Mouse (Mus musculus) c-Kit-negative CD71-positive TER-119-positive erythroid progenitor cells, embryonic 14.5 days (primary cell): ENCODE data around the gene Mt3.
A peak's percentile ranks its signal among the peaks of the same experiment; 100 is the strongest.
"Not testable (repeated sequence)": the region's sequence is repeated elsewhere in the genome, so short reads cannot be mapped to it uniquely, and the experiment has no call there.

Experiments used
- DNase-seq: peaks from one replicate; pipeline ENCODE4 v3.0.0-alpha.2; 2013; ENCODE audit warnings: low read depth, low spot score

Mt3 gene

DNA sequence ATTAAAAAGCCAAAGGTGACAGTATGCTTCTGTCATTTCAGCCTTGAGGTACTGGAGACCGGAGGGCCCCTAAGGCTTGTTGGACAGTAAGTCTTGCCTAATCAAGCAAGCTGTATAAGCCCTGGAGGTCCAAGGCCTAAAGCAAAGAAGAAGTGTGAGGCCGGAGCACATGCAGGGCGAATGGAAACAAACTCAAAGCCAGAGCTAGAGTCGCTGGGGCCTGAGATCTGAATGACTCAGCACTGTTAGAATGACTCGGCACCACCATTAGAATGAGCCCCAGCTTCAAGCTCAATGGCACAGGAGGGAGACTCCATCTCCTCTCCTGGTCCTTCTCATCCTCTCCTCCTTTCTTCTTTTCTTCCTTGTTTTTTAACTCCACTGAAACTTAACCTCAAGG, 1.5 kb upstream of the Mt3 start:
- DNase-seq = peak; percentile 84

DNA sequence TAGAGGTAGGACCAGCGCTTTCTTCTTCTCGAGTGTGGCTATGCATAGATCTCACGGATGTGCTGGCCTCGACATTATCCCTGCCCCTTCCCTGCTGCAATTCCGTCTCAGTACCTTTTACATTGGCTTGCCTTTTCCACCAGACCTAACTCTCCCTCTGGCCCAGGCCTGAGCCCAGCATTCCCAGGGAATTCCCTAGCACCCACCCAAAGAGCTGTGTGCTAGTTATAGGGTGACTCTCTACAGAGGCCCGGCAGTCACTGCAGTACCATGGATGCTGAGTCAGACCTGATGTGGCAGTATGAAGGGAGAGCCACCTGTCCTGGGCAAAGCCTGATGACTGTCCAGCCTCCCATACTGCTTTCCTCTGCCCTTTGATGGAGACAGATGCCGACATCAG, 1.0 kb downstream of the Mt3 start:
- DNase-seq = no peak

DNA sequence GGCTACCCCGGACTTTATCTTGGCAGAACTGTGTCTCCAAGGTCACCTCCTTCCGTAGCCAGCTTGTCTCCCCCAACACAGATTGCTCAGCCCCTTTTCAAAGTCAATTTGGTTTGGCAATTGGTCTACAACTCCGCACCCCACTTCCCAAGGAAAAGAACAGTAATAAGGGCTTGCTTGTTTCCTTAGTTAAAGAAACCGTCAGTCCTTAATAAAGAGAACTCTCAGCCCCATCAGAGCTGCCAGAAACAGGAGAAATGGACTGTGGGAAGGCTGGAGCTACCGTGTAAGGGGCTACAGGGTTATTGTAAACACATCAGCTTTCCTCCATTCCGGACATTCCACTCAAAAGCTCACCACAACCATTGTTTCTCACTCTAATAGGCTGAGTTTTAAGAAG, 2.1 kb downstream of the Mt3 start:
- DNase-seq = no peak

DNA sequence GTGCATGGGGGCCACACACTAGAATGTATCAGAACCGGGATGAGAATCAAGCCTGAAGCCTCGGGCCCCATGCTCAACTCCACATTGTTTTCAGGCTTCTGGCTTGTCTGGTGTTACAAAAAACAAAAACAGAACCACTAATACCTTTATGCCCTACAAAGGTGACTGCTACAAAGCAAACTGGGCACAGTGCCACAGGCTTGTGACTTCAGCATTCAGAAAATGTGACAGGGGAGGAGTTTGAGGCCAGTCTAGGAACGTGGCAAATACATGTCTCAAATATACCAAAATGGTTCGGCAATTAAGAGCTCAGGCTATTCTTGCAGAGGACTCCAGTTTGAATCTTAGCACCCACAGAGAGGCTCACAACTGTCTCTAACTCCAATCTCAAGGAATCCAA, 3.7 kb downstream of the Mt3 start:
- DNase-seq = no peak

DNA sequence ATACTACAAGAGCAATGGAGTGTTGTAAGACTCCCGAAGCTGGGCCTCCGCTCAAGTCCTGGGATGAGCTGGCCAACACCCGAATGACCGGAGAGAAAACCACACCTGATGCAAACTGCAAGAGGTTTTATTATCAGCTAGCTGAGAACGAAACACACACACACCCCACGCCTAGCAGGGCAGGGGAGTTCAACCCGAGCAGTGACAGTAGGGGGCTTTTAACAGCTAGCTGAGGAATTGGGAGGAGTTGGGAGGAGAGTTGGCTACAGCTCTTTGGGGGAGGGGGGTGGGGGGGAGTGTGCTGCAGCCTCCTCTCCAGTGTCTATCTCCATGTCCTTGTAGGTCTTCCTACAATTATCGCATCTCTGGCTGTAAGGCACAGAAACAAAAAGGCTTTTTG, 13.4 kb downstream of the Mt3 start:
- not testable (repeated sequence) for DNase-seq

DNA sequence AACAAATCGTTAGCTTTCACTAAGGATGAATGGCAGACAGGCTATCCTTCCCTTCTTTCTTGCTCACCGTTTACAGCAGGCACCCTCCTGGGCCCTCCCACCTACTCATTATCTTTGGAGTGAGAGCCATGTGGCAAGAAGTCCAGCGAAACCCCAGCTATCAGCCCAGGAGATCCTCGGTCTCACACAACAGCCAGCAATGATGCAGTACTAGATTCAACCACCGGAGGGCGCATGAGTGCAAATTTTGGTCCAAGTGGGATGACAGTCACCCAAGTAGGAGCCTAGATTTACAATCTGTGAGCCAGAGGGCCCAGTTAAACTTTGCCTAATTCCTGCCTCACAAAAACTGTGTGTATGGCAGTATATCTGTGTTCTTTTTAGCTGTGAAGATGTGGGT, 14.8 kb downstream of the Mt3 start:
- peak; percentile 90 for DNase-seq

DNA sequence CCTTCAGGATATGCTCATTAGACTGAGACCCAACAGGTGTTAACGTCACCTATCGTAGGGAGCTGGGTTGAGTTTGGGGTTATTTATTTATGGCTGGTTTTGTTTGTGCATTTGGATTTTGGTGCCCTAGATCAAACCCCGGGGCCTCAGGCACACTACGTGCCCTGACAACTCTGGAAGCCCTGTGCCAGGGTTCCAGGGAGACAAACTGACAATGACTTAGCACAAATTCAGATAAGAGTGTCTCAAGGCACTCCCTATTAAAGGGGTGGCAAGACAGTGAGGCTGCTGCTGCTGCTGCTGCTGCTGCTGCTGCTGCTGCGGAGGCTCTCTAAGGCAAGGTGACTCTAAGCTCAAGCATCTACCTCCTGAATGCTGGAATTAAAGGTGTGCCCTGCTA, 17.1 kb downstream of the Mt3 start:
- DNase-seq = peak; percentile 69

DNA sequence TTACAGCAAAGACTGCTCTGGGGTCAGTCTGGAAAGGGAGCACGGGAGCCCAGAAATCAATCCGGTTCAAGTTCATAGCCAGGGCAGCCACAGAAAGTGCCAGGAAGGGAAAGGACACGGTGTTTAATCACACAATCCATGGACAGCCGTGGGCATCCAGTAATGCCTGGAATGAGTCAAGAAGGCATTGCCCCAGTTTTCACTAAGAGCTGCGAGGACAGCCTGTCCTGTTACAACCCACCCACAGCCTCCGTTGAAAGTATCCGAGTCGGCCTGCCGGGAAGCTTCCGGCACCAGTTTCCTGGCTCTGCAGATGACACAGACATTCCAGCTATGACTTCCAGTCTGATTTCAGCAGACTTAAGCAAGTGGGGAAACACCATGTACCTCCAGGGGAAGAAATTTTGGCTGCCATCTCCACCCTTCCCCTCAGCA, 18.9 kb downstream of the Mt3 start:
- no peak for DNase-seq

DNA sequence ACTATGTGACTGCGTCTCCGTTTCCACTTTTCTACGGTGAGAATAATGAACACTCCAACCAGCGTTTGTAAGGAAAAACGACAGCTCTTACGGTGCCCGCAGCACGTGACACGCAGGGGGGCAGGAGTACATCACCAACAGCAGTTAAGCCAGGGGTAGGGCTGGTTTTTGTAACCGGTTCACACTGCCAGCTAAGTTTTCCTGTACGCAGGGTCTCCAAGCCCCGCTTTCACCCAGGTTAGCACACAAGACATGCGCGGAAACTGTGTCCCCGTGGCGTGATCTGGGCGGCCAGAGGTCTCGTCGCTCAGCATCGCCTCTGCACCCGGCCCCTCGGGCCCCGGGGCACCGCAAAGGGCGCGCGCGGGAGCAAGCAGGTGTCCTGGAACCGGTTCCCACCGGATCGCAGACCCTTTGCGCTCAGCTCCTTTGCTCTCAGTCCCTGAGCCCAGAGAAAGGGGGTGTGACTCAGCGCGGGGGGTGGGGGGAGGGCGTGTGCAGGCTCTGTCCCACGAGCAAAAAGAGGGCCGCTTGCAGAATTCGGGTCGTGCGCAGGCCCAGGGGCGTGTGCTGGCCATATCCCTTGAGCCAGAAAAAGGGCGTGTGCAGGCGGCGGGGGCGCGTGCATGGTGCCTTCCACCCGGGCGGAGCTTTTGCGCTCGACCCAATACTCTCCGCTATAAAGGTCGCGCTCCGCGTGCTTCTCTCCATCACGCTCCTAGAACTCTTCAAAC, 19.8 kb downstream of the Mt3 start, which contains the start of gene Mt2:
Gene Mt2 (plus strand): TSS at position 590 of the 734 bp plus-strand sequence.
- peak; percentile 92 for DNase-seq

DNA sequence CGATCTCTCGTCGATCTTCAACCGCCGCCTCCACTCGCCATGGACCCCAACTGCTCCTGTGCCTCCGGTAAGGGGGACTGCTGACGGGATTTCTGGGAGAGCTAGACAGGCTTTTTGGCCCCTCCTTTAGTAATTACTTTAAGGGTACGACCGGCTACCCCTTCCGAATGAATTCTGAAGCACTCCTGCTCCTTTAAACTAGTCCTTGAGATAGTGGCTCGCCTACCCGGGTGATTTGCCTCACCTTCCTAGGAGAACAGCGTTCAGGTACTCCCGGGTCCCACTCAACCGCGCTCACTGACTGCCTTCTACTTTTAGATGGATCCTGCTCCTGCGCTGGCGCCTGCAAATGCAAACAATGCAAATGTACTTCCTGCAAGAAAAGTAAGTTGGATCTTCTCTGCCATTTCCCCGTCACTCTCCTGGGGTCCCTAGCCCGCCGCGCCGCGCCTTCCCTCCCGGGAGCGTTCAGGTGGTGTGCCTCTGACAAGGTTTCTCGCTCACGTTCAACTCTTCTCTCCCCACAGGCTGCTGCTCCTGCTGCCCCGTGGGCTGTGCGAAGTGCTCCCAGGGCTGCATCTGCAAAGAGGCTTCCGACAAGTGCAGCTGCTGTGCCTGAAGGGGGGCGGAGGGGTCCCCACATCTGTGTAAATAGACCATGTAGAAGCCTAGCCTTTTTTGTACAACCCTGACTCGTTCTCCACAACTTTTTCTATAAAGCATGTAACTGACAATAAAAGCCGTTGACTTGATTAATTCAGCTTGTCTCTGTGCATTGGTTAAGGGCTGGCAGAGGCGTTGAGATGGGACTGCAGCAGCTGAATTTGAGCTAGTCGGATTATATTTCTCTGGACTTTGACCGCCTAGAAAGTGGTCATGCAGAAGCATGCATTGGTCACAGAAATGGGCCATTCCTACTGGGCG, 20.7 kb downstream of the Mt3 start:
- DNase-seq = no peak

DNA sequence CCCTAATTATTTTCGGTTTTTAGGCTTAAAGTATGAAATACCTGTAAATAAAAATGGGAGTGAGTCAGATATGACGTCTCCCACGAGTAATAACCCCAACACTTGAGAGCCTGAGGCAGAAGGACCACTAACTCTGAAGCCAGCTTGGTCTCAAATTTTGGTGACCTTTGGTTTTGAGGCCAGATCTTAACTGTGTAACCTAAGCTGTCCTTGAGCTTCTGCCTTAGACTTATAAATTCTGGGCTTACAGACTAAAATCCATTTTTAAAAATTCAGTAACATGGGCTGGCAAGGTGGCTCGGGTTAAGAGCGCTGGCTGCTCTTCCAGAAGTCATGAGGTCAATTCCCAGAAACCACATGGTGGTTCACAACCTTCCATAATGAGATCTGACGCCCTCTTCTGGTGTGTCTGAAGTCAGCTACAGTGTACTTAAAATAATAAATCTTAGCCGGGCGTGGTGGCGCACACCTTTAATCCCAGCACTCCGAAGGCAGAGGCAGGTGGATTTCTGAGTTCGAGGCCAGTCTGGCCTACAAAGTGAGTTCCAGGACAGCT, 21.5 kb downstream of the Mt3 start:
- no peak for DNase-seq

DNA sequence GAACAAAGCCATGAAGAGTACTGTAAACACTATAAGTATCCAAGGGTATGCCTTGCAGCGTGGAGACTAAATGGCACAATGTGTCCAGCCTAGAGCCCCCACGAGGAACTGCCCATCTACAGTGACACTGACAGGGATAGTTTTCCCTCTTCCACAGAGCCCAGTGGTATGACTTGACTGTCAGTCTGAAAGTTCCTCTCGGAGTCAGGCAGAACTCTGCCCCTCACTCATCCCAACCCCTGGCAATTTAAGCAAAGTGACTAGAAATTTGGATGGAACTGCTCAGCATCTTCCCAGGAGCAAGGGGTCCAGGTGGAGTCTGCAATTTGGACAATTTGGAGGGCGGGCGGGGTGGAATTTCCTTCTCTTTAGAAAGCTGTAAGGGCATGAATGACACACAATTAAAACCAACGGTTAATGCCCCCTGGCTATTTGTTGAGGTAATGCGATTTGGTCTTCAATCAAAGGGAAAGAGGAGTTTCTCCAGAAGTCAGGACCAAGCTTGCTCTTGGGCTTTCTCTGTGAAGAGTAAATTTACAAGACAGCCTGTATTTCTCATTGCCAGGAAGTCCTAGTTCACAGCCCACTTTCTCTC, 22.3 kb downstream of the Mt3 start:
- no peak for DNase-seq

DNA sequence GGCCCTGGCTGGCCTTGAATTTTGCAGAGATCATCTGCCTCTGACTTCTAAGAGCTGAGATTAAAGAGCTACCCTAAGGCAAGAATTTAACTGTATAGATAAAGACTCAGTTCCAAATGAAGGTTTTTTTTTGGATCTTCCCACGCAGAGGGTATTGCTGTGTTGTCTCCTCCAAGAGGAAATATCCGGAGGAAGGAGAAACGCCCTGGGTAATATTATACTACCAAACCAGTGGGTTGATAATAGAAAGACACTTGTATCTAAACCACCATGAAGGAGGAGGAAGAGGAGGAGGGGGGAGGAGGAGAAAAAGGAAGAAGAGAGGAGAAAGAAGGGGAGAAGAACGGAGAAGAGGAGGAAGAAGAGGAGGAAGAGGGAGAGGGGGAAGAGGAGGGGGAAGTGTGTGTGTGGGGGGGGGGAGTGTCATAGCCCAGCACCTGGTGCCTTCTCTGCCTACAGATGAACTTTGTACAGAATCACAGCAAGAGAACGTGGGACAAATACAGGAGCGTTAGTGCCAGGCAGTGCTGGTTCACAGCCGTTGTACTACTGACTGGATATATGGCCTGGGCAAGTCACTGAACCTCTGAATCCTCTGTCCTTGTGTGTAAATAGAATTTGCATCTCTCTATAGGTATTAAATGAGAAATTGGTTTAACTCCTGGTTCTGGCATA, 25.4 kb downstream of the Mt3 start:
- DNase-seq = no peak

DNA sequence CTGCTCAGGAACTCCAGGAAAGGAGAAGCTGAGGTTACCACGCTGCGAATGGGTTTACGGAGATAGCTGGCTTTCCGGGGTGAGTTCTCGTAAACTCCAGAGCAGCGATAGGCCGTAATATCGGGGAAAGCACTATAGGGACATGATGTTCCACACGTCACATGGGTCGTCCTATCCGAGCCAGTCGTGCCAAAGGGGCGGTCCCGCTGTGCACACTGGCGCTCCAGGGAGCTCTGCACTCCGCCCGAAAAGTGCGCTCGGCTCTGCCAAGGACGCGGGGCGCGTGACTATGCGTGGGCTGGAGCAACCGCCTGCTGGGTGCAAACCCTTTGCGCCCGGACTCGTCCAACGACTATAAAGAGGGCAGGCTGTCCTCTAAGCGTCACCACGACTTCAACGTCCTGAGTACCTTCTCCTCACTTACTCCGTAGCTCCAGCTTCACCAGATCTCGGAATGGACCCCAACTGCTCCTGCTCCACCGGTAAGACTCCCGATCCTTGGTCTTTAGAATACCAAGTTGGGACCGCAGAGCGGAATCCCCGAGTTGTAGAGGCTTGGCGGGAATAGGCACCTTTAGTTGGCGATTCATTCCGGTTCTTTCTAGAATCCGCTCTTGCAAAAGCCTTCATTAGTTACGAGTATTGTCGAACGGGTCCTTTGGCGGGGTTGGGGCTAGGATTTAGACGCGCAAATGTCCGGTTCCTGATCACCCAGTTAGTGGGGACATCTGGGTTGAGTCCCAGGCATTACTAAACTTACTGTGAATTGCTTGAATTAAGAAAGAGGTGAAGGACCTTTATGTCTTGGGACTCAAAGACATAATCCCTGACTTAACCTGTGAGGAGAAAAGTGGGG, 26.7 kb downstream of the Mt3 start, which contains the start of gene Mt1:
Gene Mt1 (plus strand): TSS at position 226 of the 856 bp plus-strand sequence.
- DNase-seq = peak; percentile 98

DNA sequence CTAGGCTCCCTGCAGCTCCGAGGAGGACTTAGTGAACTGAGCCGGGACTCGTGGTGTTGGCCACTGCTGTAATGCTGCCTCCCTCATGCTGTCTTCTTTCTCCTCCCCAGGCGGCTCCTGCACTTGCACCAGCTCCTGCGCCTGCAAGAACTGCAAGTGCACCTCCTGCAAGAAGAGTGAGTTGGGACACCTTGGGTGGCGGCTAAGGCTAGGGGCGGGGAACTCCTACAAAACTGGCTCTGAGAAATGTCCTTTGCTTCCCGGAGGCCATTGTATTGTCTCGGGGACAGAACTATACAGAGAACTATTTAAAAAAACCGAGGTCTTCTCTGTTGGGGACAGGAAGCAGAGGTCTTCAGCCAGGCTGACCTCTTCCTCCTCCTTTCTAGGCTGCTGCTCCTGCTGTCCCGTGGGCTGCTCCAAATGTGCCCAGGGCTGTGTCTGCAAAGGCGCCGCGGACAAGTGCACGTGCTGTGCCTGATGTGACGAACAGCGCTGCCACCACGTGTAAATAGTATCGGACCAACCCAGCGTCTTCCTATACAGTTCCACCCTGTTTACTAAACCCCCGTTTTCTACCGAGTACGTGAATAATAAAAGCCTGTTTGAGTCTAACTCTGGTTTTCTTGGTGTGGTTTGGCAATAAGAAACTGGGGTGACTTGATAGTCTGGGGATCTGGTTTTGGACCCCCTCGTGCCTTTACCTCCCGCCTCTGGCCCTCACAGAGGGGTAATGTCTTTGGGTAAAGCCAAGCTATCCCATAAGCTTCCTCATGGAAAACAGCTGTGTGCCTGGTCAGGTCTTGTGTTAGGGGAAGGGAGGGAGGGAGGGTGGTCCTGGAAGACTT, 27.5 kb downstream of the Mt3 start:
- no peak for DNase-seq

DNA sequence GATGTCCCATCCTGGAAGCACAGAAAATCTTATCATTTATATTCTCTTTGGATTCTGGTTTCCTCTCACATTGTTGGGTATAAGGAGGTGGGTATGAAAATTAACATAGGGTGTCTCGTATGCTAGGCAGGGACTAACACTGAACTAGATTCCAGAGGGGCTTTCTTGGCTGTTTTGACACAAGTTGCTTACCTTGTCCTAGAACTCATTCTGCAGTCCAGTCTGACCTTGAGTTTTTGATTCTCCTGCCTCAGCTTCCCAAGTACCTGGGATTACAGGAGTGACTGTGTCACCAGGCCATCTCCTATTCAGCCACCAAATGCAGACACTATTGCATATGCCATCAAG, 28.1 kb downstream of the Mt3 start:
- DNase-seq = no peak

DNA sequence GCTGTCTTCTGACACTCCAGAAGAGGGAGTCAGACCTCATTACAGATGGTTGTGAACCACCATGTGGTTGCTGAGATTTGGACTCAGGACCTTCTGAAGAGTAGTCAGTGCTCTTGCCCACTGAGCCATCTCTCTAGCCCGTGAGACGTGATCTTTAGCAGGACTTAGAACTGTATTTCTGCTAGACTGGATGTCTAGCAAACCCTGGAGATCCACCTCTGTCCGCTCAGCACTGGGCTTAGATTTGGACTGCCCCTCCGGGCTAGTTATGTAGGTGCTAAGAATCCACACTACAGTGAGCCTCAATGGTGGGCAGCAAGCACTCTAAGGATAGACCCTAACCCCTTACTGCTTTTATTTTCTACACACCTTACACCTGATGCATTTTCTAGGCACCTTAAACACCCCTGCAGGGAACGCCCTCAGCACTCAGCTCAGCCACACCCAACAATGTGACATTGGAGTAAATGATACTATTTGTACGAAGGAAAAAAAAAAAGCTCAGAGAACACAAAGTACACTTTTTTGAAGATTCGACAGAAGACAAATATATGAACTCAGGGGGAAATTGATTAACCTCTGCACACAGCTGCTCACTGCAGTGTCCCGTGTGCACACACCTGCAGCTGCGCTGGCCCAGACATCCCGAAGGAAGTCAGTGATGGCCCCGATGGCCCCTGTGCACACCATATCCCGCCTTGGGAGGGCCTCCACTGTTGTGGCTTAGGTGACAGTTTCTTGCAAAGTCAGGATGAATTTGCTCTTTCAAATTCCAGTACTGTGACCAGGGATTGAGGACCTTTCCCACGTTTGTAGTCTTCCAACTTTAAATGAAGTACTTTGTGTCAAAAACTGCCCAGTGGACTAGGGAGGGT, 29.9 kb downstream of the Mt3 start:
- DNase-seq = no peak

DNA sequence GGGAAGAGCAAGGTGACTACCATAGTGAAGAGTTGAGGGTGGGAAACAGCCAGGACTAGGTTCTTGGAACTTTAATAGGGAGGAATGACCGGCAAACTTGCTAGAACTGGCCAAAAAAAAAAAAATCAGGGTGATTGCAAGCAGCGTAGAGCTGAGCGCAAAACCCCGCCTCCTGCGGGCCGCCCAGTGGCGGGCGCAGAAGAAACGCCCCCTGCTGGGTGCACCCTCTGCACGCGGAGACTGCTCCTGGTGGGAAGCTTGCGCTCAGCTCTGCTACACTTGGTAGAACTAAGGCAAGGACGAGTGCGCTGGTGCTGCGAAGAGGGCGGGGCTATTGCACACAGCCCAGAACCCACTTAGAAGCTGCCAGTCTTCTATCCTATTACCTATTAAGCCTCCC, 30.7 kb downstream of the Mt3 start:
- peak; percentile 85 for DNase-seq
